Mouse (Mus musculus): ENCODE measurements around the gene Avpr1b. TPM values are rescaled to one million over a fixed set of nuclear protein-coding genes. Genes with fewer than 3 reads are reported as not detected.

The Avpr1b gene
- total and polyA plus RNA-seq, 2 experiments from 2014 or later: not detected

DNA sequence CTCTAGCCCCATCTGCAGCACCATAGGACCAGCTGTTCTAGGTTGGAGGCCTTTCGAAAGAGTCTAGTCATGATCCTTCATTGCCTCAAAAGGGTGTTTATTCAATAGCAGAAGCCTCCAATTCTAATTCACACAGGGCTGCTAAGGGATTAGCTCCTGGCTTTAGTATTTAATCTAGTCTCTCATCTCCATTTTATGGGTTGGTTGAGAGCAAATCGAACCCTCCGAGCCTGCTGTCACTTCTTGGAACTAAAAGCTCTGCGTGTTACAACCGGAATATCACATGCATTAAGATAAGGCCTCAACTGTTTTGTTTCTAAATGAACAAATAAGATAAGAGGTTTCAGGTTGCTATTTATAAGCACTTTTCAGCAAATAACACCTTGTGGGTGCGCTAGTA, 29.3 kb upstream of the Avpr1b start:
- H3K27ac ChIP-seq: no peak overlapping the region
- H3K4me2 ChIP-seq (ENCODE audit: low read depth, low read length): no peak overlapping the region
- no peak for DNase-seq (ENCODE audit: low spot score)
- no peak overlapping the region for H3K9ac ChIP-seq (replicated peaks; ENCODE audit: low read length)
- no peaks in the 10 kb centered on the region for H3K9me3 ChIP-seq (ENCODE audit: low read length)
- no peak overlapping the region for H3K4me3 ChIP-seq (ENCODE audit: low read length)
- no peaks in the 10 kb centered on the region for H3K36me3 ChIP-seq (ENCODE audit: insufficient read depth, low read length)
- H3K4me1 ChIP-seq (ENCODE audit: insufficient read depth, low read length): no peaks in the 10 kb centered on the region
- no peak for TF ChIP-seq CTCF (IDR thresholded peaks at IDR 0.05; ENCODE audit: low read depth)
- 88% methylated on average over 6 of the region's 6 CpGs for WGBS
- ATAC-seq: no peak
- no peaks in the 10 kb centered on the region for H3K27me3 ChIP-seq (ENCODE audit: insufficient read depth, low read length)

DNA sequence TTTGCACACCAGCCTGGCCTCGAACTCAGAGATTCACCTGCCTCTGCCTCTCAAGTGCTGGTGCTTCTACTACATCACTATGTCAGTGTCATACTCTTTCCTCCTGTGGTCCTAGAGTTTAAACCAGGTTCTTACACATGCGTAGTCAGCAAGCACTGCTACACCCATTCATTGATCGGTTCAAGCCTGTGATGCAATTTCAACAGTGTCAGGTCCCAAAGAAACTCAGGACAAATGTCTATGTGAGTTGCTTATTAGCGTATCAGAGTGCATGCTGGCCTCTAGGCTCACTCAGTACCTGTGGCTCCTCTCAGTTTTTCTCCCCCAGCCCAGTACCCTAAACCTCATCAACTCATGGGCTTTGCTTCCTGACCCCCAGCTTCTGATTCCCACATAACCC, 28.6 kb upstream of the Avpr1b start:
- TF ChIP-seq CTCF (IDR thresholded peaks at IDR 0.05; ENCODE audit: low read depth): no peak
- WGBS: 93% methylated on average over 4 of the region's 4 CpGs
- H3K4me2 ChIP-seq (ENCODE audit: low read depth, low read length): no peak overlapping the region

DNA sequence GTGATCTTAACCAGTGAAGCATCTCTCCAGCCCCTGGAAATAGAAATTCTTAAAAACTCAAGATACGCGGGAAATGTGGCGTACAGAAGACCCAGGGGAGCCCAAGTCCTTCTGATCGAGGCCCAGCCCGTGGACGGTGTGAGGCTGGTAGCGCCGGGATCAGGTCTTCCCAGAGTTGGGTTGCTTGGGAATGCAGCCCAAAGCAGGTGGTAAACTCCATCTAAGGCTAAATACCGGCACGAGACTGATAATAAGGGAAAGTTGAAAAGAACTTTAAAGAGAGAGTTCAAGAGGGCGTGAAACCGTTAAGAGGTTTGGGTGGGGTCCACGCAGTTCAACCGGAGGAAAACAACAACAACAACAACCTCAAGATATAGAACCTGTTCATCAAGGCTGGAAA, 25.3 kb upstream of the Avpr1b start:
- Histone ChIP-seq H3K4me3 (ENCODE audit: low read length) (no peak overlapping the region), H3K27me3 (ENCODE audit: insufficient read depth, low read length) (no peaks in the 10 kb centered on the region), H3K9me3 (ENCODE audit: low read length) (no peaks in the 10 kb centered on the region), H3K4me1 (ENCODE audit: insufficient read depth, low read length) (no peaks in the 10 kb centered on the region), H3K9ac (replicated peaks; ENCODE audit: low read length) (no peak overlapping the region), H3K4me2 (ENCODE audit: low read depth, low read length) (no peak overlapping the region), H3K27ac (no peak overlapping the region), H3K36me3 (ENCODE audit: insufficient read depth, low read length) (no peaks in the 10 kb centered on the region)
- WGBS: 91% methylated on average over 14 of the region's 14 CpGs
- TF ChIP-seq CTCF (IDR thresholded peaks at IDR 0.05; ENCODE audit: low read depth): no peak
- peak; percentile 20 for DNase-seq (ENCODE audit: low spot score)
- ATAC-seq: no peak

More for the DNA sequence above, 28.6 kb upstream of the Avpr1b start:
- Histone ChIP-seq H3K4me3 (ENCODE audit: low read length) (no peak overlapping the region), H3K9me3 (ENCODE audit: low read length) (no peaks in the 10 kb centered on the region), H3K27ac (no peak overlapping the region), H3K27me3 (ENCODE audit: insufficient read depth, low read length) (no peaks in the 10 kb centered on the region), H3K36me3 (ENCODE audit: insufficient read depth, low read length) (no peaks in the 10 kb centered on the region), H3K9ac (replicated peaks; ENCODE audit: low read length) (no peak overlapping the region), H3K4me1 (ENCODE audit: insufficient read depth, low read length) (no peaks in the 10 kb centered on the region)
- DNase-seq (ENCODE audit: low spot score): no peak
- ATAC-seq: no peak

DNA sequence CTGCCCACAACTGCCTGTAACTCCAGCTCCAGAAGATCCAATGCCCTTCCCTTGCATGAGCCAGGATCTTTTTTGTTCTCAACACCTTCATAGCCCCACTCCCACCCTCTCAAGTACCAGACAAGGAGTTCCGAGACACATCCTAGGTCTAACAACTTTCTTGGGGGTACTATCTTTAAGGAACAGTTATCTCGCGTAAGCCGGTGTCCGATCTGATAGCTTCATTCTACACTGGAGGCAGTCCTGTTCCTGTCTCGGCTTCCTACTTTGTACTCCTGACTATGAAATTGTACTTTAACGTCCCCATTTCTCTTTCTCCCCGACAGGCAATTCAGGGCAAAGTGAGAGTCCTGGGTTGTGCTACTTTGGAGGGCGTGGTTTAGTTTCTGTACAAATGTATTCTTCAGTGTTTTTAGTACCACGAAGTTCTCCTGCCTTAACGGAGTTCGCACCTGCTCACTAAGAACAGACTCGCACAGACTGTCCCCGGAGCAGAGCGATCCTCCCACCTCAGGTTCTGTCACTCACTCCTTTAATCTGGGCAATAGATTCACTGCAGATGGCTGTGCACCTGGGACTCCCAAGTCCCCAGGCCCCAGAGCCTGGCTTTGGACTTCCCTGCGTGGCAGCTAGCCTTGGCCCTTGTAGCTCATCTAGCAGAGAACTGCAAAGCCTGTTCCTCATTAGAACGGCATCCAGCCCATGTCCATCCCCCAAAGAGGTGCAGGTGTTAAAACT, 19.9 kb upstream of the Avpr1b start:
- peak; percentile 35 for DNase-seq (ENCODE audit: low spot score)
- Histone ChIP-seq H3K4me2 (ENCODE audit: low read depth, low read length) (no peak overlapping the region), H3K4me1 (ENCODE audit: insufficient read depth, low read length) (no peaks in the 10 kb centered on the region), H3K9ac (replicated peaks; ENCODE audit: low read length) (no peak overlapping the region), H3K9me3 (ENCODE audit: low read length) (no peaks in the 10 kb centered on the region), H3K27me3 (ENCODE audit: insufficient read depth, low read length) (no peaks in the 10 kb centered on the region), H3K27ac (no peak overlapping the region), H3K4me3 (ENCODE audit: low read length) (no peak overlapping the region), H3K36me3 (ENCODE audit: insufficient read depth, low read length) (no peaks in the 10 kb centered on the region)
- no peak for TF ChIP-seq CTCF (IDR thresholded peaks at IDR 0.05; ENCODE audit: low read depth)
- 76% methylated on average over 17 of the region's 17 CpGs for WGBS
- ATAC-seq: 0 out of 2 replicates have a peak, but pooled peaks have one; percentile 56

DNA sequence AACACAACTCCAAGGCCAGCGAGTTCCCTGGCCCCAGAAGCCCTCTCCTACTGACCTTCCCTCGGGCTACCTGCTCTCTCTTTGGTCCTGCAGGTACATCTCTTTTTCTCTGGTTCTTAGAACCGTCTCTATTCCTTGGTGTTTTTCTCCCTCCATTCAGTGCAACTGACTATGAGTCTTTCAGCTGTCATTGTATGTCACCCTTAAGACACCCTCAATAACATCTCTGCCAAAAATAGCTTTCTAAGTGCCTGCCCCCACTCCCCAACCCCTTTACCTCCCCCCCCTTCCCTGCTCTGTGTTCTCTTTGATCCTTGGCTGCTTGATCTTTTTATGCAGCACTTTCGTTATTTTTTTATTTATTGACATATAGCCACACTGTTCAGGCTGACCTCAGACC, 18.6 kb upstream of the Avpr1b start:
- H3K4me1 ChIP-seq (ENCODE audit: insufficient read depth, low read length): no peaks in the 10 kb centered on the region
- no peak for ATAC-seq
- no peaks in the 10 kb centered on the region for H3K27me3 ChIP-seq (ENCODE audit: insufficient read depth, low read length)
- H3K4me3 ChIP-seq (ENCODE audit: low read length): no peak overlapping the region
- WGBS: 67% methylated on average over 4 of the region's 4 CpGs
- H3K4me2 ChIP-seq (ENCODE audit: low read depth, low read length): no peak overlapping the region
- no peaks in the 10 kb centered on the region for H3K36me3 ChIP-seq (ENCODE audit: insufficient read depth, low read length)
- no peak for TF ChIP-seq CTCF (IDR thresholded peaks at IDR 0.05; ENCODE audit: low read depth)
- DNase-seq (ENCODE audit: low spot score): no peak
- no peak overlapping the region for H3K9ac ChIP-seq (replicated peaks; ENCODE audit: low read length)
- H3K9me3 ChIP-seq (ENCODE audit: low read length): no peaks in the 10 kb centered on the region
- no peak overlapping the region for H3K27ac ChIP-seq

GRCm38 (mm10) chr1:131583598-131583997, 15.4 kb upstream of the Avpr1b start:
- WGBS: 73% methylated on average over 3 of the region's 3 CpGs
- ATAC-seq (no peak), DNase-seq (ENCODE audit: low spot score) (no peak)
- no peaks in the 10 kb centered on the region for H3K27me3 ChIP-seq (ENCODE audit: insufficient read depth, low read length)
- H3K36me3 ChIP-seq (ENCODE audit: insufficient read depth, low read length): no peaks in the 10 kb centered on the region
- no peak overlapping the region for H3K9ac ChIP-seq (replicated peaks; ENCODE audit: low read length)
- H3K27ac ChIP-seq: no peak overlapping the region
- no peaks in the 10 kb centered on the region; the same call in 1 of the 2 replicates for H3K4me1 ChIP-seq (ENCODE audit: insufficient read depth, low read length)
- H3K4me3 ChIP-seq (ENCODE audit: low read length): no peak overlapping the region
- no peak for TF ChIP-seq CTCF (IDR thresholded peaks at IDR 0.05; ENCODE audit: low read depth)
- H3K9me3 ChIP-seq (ENCODE audit: low read length): no peaks in the 10 kb centered on the region
- no peak overlapping the region for H3K4me2 ChIP-seq (ENCODE audit: low read depth, low read length)

DNA sequence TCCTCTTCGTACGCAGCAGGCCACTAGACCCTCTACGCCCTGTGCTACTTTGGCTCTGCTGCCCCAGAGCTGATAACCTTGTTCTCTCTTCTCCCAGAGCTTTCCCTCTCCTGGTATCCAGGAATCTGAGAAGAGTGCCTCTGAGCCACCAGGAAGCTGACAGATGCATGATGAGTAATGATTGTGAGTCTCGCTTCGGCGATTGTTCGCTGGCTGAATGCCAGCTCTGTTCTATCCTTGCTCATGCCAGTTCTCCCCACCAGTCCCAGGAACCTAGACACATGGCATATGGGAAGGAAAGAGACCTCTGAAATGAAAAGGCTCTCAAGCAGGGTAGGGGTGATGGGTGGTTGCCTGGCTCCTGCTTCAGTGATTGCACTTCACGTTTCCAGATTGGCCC, 12.2 kb upstream of the Avpr1b start:
- peak; percentile 56 for ATAC-seq
- DNase-seq (ENCODE audit: low spot score): peak; percentile 59
- 50% methylated on average over 8 of the region's 8 CpGs for WGBS
- Histone ChIP-seq H3K36me3 (ENCODE audit: insufficient read depth, low read length) (no peaks in the 10 kb centered on the region), H3K27me3 (ENCODE audit: insufficient read depth, low read length) (no peaks in the 10 kb centered on the region), H3K9me3 (ENCODE audit: low read length) (no peaks in the 10 kb centered on the region), H3K27ac (no peak overlapping the region), H3K9ac (replicated peaks; ENCODE audit: low read length) (no peak overlapping the region), H3K4me1 (ENCODE audit: insufficient read depth, low read length) (no peaks in the 10 kb centered on the region; the same call in 1 of the 2 replicates), H3K4me2 (ENCODE audit: low read depth, low read length) (no peak overlapping the region), H3K4me3 (ENCODE audit: low read length) (no peak overlapping the region)
- no peak for TF ChIP-seq CTCF (IDR thresholded peaks at IDR 0.05; ENCODE audit: low read depth)
